Mouse (Mus musculus) stomach, postnatal 0 days (tissue): ENCODE measurements around the gene Gm43302.
"Not testable (repeated sequence)": the region's sequence is repeated elsewhere in the genome, so short reads cannot be mapped to it uniquely, and the experiment has no call there.

ENCODE experiments used
- CTCF ChIP-seq: IDR thresholded peaks from 2 replicates; pipeline ENCODE4 v1.5.1; 2016; ENCODE audit warnings: antibody characterized with exemption, low read depth, mild to moderate bottlenecking, moderate library complexity
- EP300 ChIP-seq: optimal IDR thresholded peaks from 2 replicates; pipeline ENCODE3; 2016; ENCODE audit warnings: antibody characterized with exemption

DNA sequence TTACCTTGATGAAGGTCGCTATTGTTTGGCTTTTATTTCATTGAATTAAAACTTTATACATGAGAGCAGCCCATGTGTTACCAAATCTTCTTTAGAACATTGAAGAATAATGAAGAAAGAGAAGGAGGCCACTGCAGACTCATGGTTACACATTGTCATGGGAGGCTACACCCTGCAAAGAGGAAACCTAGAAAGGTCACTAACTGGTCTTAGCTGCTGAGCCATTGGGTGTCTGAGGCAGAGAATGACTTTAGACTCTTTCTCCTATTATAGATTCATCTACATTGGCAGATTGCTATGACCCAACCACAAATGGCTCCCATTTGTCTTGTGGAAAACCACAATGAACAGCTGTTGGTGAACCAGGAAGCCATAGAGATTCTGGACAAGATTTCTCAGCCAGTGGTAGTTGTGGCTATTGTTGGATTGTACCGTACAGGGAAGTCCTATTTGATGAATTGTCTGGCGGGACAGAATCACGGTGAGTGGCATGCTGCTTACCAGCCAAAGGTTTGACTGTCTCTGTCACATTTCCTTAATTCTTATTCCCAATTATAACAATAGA, 92.6 kb downstream of the Gm43302 start:
- not testable (repeated sequence) for TF ChIP-seq CTCF, EP300
